Mouse (Mus musculus) heart, postnatal 25 days (tissue): Measurements from ENCODE around the gene Coro2b. TPM values are rescaled to one million over a fixed set of nuclear protein-coding genes. Genes with fewer than 3 reads are reported as not detected.

Source experiments
- DNase-seq: peaks from one replicate; pipeline ENCODE4 v3.0.0; 2022; ENCODE audit warnings: low spot score
- intact Hi-C: fragments of 180-260 bp; cut with DNase I; formaldehyde crosslinking; loops from one replicate; pipeline ENCODE4 v1.15.1; 2025
- total RNA-seq, 2 experiments: library from RNA; stranded (reverse); gene quantifications; 2 replicates each; pipeline ENCODE4 v1.2.3; 2021

Gene Coro2b
- total RNA-seq, 2 experiments from 2014 or later = 9.5 to 15.1 TPM

- intact Hi-C loops = loop anchor here (2.0 kb wide), 1 partner anchor 131 kb away; no protein-coding TSS in a partner anchor
- no peak for DNase-seq
Measured at GRCm38 (mm10) chr9:62421911-62422310, 114.9 kb downstream of the Coro2b start.

GRCm38 (mm10) chr9:62421027-62421426, 115.8 kb downstream of the Coro2b start:
- peak; percentile 90 for DNase-seq
- intact Hi-C loops = loop anchor here (2.0 kb wide), 1 partner anchor 132 kb away; no protein-coding TSS in a partner anchor

GRCm38 (mm10) chr9:62420261-62420917, 116.5 kb downstream of the Coro2b start:
- intact Hi-C loops = loop anchor here (2.0 kb wide), 1 partner anchor 132 kb away; no protein-coding TSS in a partner anchor
- peak; percentile 53 for DNase-seq

GRCm38 (mm10) chr9:62418742-62419141, 118.1 kb downstream of the Coro2b start:
- no peak for DNase-seq
- intact Hi-C loops = loop anchor here (5.0 kb wide), 1 partner anchor 34 kb away; no protein-coding TSS in a partner anchor

- intact Hi-C loops = no loop called here
- no peak for DNase-seq
Measured at GRCm38 (mm10) chr9:62407357-62408146, 129.3 kb downstream of the Coro2b start.

- intact Hi-C loops = no loop called here
- no peak for DNase-seq
Measured at GRCm38 (mm10) chr9:62406423-62407013, 130.3 kb downstream of the Coro2b start.

GRCm38 (mm10) chr9:62401589-62401988, 135.3 kb downstream of the Coro2b start:
- DNase-seq = no peak
- intact Hi-C loops = no loop called here

GRCm38 (mm10) chr9:62400531-62401170, 136.2 kb downstream of the Coro2b start:
- no peak for DNase-seq
- intact Hi-C loops = no loop called here

- no peak for DNase-seq
- intact Hi-C loops = no loop called here
Measured at GRCm38 (mm10) chr9:62394163-62394562, 142.7 kb downstream of the Coro2b start.

GRCm38 (mm10) chr9:62393531-62393930, 143.3 kb downstream of the Coro2b start:
- no peak for DNase-seq
- intact Hi-C loops = no loop called here

- DNase-seq = no peak
- intact Hi-C loops = no loop called here
Measured at GRCm38 (mm10) chr9:62389735-62390134, 147.1 kb downstream of the Coro2b start.

GRCm38 (mm10) chr9:62385727-62386518, 150.9 kb downstream of the Coro2b start:
- no peak for DNase-seq
- intact Hi-C loops = no loop called here

GRCm38 (mm10) chr9:62385062-62385461, 151.8 kb downstream of the Coro2b start:
- DNase-seq = no peak
- intact Hi-C loops = no loop called here

GRCm38 (mm10) chr9:62382519-62383084, 154.2 kb downstream of the Coro2b start:
- intact Hi-C loops = loop anchor here (2.0 to 5.0 kb wide), 2 partner anchors 32 to 40 kb away; partner anchors contain the start of gene Anp32a

GRCm38 (mm10) chr9:62381402-62381913, 155.4 kb downstream of the Coro2b start:
- intact Hi-C loops = loop anchor here (5.0 kb wide), 1 partner anchor 39 kb away; the partner anchor contains the start of gene Anp32a
- peak; percentile 29 for DNase-seq

More at GRCm38 (mm10) chr9:62382519-62383084, 154.2 kb downstream of the Coro2b start:
- no peak for DNase-seq

GRCm38 (mm10) chr9:62380351-62380750, 156.5 kb downstream of the Coro2b start:
- DNase-seq = no peak
- intact Hi-C loops = loop anchor here (5.0 kb wide), 1 partner anchor 38 kb away; the partner anchor contains the start of gene Anp32a

GRCm38 (mm10) chr9:62377897-62378296, 158.9 kb downstream of the Coro2b start:
- intact Hi-C loops = loop anchor here (10.0 kb wide), 1 partner anchor 177 kb away; no protein-coding TSS in a partner anchor
- DNase-seq = no peak

GRCm38 (mm10) chr9:62374276-62374675, 162.6 kb downstream of the Coro2b start:
- DNase-seq = no peak
- intact Hi-C loops = loop anchor here (2.0 to 10.0 kb wide), 3 partner anchors 37 to 181 kb away; no protein-coding TSS in a partner anchor
